Comparison of ENCODE assay signal across 12 mouse cellular contexts in the genomic region with DNA sequence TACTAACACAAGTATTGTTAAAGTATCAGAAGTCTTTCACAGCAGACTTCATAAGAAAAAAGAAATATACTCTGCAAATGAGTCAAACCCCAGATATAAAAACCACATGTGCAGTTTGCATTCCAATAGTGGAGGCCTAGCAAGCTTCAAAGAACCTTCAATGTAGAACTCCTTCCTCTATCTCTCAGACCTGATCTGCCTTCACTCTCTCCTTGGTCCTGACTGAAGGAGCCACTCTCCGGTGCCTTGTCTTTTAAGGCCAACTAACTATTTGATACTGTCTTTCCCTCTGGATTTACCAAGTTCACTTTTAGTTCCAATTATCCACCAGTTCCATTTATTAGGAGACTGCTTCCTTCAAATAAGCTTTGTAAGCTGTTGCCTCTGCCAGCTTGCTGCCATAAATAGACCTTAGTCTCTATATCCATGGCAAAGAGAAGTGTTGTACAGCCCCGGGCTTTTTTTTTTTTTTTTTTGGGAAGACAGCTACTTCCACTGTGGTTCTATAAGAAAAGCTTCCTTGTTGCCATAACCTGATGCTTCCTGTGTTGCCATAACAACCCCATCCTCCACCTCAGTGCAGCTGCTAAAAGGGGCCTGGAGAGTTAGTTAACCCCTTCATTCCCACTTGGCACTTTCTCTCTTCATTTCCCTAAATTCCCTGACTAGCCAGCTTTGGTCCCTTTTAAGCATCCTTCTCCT.
DNase-seq lines count a peak whose midpoint lies in the region; ATAC-seq and TF ChIP-seq lines count a peak whose summit lies in the region.
"Had no signal": no experiment of that assay in that cellular context is flagged by ENCODE, and none has a peak within 500 bp of the region (broad histone marks: within the 10 kb centered on the region; RNA-seq: fewer than 3 reads in every experiment).

No protein-coding gene starts in this region.

- no peak for TF ChIP-seq CTCF in embryonic fibroblast, embryonic 13.5 days (IDR thresholded peaks at IDR 0.05; ENCODE audit: borderline replicate concordance, insufficient read depth, low read length)

- no peak overlapping the region for H3K4me3 ChIP-seq in embryonic fibroblast, embryonic 13.5 days (ENCODE audit: insufficient read depth, low read length)
- H3K4me3 ChIP-seq in neural tube, embryonic 11.5 days (ENCODE audit: low read depth, low read length): no peak overlapping the region
- H3K4me3 ChIP-seq: heart, embryonic 10.5 days had no signal

- no peaks in the 10 kb centered on the region for H3K4me1 ChIP-seq in embryonic fibroblast, embryonic 13.5 days (ENCODE audit: control insufficient read depth, insufficient read depth, low read length)
- 0 out of 2 replicates have a peak, but pooled peaks cover 5% of the 10 kb centered on the region for H3K4me1 ChIP-seq in neural tube, embryonic 11.5 days (ENCODE audit: control insufficient read depth, insufficient read depth, low read length)

- 11% methylated on average over 2 of the region's 2 CpGs for WGBS in neural tube, embryonic 11.5 days

- no peaks in the 10 kb centered on the region for H3K36me3 ChIP-seq in neural tube, embryonic 11.5 days (ENCODE audit: control insufficient read depth, insufficient read depth, low read length)
- H3K36me3 ChIP-seq: heart, embryonic 10.5 days had no signal

- H3K27ac ChIP-seq in embryonic fibroblast, embryonic 13.5 days (ENCODE audit: insufficient read depth, low read length): peak overlapping the region; percentile 39; the same call in 1 of the 2 replicates
- no peak overlapping the region for H3K27ac ChIP-seq in neural tube, embryonic 11.5 days (ENCODE audit: low read depth, low read length)
- H3K27ac ChIP-seq: heart, embryonic 10.5 days had no signal

- no peak for TF ChIP-seq POLR2A in embryonic fibroblast, embryonic 13.5 days (IDR thresholded peaks at IDR 0.05; ENCODE audit: low read depth, low read length)

- intact Hi-C loops in gastrocnemius, postnatal 36 days (cut with DNase I): no loop called here

- peak; percentile 66 for DNase-seq in brain, adult 2 months (ENCODE audit: low read depth, low spot score)
- peak; percentile 11 for DNase-seq in induced T-regulatory cell, adult 2 months (ENCODE audit: low read depth)
- DNase-seq in neural tube, embryonic 11.5 days (ENCODE audit: low spot score): peak; percentile 47
- no peak for DNase-seq in gastrocnemius, postnatal 36 days
- DNase-seq in left cerebral cortex, adult 8-10 months (ENCODE audit: low spot score in 2 of 2): no peak
- DNase-seq in natural killer cell, adult 2 months (ENCODE audit: low spot score in 2 of 2): no peak
- no peak for DNase-seq in spleen, postnatal 10 days (ENCODE audit: low spot score in 2 of 2)
- DNase-seq: cerebellum, postnatal 14 days; lung, embryonic 14.5 days; right cerebral cortex, postnatal 14 days had no signal

- H3K9me3 ChIP-seq in neural tube, embryonic 11.5 days (ENCODE audit: control insufficient read depth, low read length): no peaks in the 10 kb centered on the region
- H3K9me3 ChIP-seq: heart, embryonic 10.5 days had no signal

- peak; percentile 93 for ATAC-seq in neural tube, embryonic 11.5 days (ENCODE audit: insufficient read depth, low FRiP score, low TSS enrichment)

- no peak overlapping the region for H3K4me2 ChIP-seq in neural tube, embryonic 11.5 days (ENCODE audit: low read depth)
- H3K4me2 ChIP-seq: lung, embryonic 14.5 days had no signal

- H3K9ac ChIP-seq in neural tube, embryonic 11.5 days (ENCODE audit: low read length): no peak overlapping the region
- H3K9ac ChIP-seq: lung, embryonic 14.5 days had no signal

- no peaks in the 10 kb centered on the region for H3K27me3 ChIP-seq in neural tube, embryonic 11.5 days (ENCODE audit: control insufficient read depth, insufficient read depth, low read length)

Comparison
In these comparisons a context has a peak if more than half of its experiments do, and no peak if none do; other contexts are left out.
1. DNase-seq: peak in brain, adult 2 months (single experiment), induced T-regulatory cell, adult 2 months (single experiment) and neural tube, embryonic 11.5 days (single experiment); none in gastrocnemius, postnatal 36 days (0 of 2), left cerebral cortex, adult 8-10 months (0 of 2), natural killer cell, adult 2 months (0 of 2) and spleen, postnatal 10 days (0 of 2).